Mouse (Mus musculus) cerebellum, postnatal 36 days (tissue): ENCODE results near the gene Rpl36al.
"Not testable (repeated sequence)": the region's sequence is repeated elsewhere in the genome, so short reads cannot be mapped to it uniquely, and the experiment has no call there.

Source experiments
- DNase-seq, 2 experiments: peaks; one replicate each; pipeline ENCODE4 v3.0.0; 2021 to 2022; ENCODE audit warnings: mixed read lengths in 2 of 2

The Rpl36al gene

GRCm38 (mm10) chr12:69192637-69193036, 8.8 kb upstream of the Rpl36al start:
- no peak for DNase-seq

DNA sequence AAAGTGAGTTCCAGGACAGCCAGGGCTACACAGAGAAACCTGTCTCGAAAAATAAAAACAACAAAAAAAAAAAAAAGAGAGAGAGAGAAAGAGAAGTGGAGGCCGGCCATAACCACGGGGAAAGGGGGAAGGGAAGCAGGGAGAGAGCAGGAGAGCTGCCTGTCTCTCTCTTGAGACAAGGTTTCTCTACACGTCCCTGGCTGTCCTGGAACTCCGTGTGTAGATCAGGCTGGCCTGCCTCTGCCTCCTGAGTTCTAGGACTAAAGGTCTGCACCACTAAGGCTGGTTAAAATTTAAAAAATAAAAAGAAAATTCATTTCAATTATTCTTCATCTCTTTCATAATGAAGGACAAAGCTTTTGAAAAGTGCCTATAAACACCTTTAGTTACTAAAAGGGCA, 7.5 kb upstream of the Rpl36al start:
- no peak for DNase-seq

DNA sequence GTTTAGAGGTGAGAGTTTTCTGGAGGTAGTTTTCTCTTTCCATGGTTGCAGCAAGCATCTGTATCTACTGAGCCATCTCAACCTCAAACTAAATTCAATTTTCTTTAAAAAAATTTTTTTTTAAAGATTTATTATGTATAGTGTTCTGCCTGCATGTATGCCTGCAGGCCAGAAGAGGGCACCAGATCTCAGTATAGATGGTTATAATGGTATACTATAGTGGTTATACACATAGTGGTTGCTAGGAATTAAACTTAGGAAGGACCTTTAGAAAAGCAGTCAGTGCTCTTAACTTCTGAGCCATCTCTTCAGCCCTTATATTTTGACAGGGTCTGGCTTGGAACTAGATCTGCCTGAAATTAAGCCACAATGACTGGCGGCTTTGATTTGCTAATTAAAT, 6.6 kb upstream of the Rpl36al start:
- DNase-seq, result no peak

GRCm38 (mm10) chr12:69190074-69190473, 6.2 kb upstream of the Rpl36al start:
- no peak for DNase-seq

DNA sequence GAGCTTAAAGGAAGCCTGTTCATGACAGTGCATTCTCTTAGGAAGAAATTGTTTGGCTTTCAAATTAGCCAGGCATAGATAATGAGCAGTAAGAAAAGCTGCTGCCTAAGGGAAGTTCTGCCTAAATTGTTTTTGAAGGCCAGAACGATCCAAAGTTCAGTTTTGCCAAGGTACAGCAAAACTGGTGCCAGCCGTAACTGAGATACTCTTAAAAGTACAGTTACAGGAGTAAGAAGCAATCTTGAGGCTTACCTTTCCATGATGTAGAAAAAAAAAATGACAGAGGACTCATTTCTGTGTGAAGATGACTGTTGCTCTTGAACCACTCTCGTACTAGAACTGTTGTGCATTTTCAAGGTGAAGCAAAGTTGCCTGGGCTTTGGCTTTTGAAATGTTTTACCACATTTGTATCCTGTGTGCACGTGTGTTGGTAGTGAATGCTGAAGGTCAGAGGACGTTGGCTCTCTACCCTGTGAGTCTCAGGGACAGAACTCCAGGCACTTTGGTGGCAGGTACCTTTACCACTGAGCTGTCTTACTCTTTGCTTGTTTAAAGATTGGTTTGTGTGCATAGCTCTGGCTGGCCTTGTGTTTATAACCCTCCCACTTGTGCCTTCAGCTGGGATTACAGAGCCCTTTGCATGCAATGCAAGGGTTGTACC, 3.1 kb upstream of the Rpl36al start:
- no peak for DNase-seq

- DNase-seq, result no peak
These were observed 1.5 kb upstream of the Rpl36al start for GRCm38 (mm10) chr12:69185371-69185770.

- DNase-seq, result peak in 1 of 2 experiments; percentile 61
These were observed 736 bp upstream of the Rpl36al start for GRCm38 (mm10) chr12:69184342-69185295.

GRCm38 (mm10) chr12:69181800-69182199, 2.1 kb downstream of the Rpl36al start:
- no peak for DNase-seq

GRCm38 (mm10) chr12:69179371-69179770, 4.5 kb downstream of the Rpl36al start:
- DNase-seq, result no peak

DNA sequence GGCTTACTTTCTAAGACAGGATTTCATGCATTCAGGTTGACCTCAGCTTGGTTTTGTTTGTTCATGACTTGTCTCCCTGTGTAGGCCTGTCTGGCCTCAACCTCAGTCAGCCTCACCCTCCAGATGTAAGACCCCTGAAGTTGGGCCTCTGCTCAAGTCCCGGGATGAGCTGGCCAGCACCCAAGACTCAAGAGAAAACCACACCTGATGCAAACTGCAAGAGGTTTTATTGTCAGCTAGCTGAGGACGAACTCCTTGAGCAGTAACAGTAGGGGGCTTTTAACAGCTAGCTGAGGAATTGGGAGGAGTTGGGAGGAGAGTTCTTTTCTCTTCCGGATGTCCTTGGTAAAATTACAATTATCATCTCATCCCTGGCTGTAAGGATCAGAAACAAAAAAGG, 6.4 kb downstream of the Rpl36al start:
- no peak for DNase-seq

- DNase-seq, result no peak
These were observed 7.9 kb downstream of the Rpl36al start for GRCm38 (mm10) chr12:69175975-69176374.

DNA sequence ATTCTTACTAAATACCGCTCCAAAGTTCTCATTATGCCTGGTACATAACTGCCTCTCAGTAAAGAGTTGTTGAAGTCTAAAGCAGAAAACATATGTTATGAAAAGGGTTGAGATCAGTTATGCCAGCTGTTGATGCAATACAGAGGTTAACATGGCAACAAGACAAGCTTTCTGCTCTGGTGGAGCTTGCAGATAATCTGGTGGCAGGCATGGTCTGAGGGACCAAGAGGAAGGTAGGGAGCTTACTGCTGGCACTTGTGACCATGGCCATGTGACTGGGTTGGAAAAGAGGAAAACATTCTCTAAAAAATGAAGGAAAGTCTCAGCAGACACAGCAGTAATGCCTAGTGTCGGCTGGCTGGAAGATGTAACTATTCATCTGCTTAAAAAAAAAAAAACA, 12.6 kb downstream of the Rpl36al start:
- no peak for DNase-seq

DNA sequence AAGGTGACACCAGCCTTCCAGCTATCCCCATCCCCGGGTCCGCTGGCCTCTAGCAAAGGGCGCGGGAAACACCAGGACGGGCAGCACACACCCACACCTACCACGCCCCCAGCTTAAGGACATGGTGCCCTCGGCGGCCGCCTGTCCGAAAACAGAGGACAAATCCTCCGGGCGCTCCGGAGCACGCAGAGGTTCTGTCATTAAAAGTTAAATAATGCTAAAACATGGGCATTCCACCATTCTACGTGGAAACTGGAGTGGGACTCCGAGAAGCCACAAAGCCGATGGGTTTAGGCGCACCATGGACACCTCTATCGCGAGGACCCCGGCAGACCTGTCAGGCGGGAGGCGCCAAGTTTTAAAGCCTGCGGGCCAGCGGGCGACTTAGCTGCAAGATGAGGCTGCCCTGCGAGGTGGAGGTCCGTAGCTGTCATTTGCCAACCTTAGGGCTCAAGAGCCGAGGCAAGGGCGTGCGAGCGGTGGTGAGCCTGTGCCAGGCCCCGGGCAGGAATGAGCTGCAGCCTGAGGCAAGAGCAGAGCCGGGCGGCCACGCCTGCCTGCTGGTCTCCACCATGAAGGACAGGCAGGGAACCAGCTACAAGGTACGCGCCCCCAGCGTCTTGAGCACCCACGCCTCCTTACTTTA, 15.3 kb downstream of the Rpl36al start, which contains the start of gene Lrr1:
Lrr1 (plus strand) TSS at position 354 of the 646 bp plus-strand sequence.
- DNase-seq, result peak; percentile 82 to 92

DNA sequence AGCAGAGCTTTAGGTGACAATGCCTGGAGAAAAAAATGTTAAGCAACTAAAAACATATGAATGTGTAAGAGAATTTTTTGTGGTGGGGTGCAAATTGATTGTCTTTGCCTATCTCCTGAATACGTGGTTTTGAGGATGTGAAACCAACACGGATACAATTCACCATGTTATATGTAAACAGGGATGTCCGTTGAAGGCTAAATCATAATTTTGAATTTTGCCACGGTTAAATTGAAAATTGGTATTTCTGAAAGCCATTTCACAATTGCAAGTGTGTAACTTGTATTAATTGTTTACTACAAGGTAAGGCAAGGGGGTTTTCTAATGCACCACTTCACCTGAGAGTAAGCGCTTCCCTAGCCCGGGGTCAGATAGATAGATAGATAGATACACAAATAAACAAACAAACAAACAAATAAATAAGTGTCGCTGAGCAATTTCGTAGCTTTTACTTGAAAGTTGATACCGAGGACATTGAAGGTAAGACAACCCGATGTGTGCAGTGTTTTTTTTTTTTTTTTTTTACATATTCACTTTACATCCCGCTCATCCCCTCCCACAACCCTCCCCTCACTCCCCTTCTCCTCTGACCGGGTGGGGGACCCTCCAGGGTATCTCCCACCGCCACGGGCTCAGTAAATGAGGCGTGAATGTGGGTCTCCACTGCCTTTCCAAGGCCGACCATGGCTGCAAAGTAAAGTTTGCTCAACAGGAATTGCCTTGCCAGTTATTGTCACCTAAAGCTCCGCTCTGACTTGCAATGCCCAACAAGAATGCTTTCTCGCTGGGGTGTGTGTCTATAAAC, 16.0 kb downstream of the Rpl36al start:
- DNase-seq, result no peak

DNA sequence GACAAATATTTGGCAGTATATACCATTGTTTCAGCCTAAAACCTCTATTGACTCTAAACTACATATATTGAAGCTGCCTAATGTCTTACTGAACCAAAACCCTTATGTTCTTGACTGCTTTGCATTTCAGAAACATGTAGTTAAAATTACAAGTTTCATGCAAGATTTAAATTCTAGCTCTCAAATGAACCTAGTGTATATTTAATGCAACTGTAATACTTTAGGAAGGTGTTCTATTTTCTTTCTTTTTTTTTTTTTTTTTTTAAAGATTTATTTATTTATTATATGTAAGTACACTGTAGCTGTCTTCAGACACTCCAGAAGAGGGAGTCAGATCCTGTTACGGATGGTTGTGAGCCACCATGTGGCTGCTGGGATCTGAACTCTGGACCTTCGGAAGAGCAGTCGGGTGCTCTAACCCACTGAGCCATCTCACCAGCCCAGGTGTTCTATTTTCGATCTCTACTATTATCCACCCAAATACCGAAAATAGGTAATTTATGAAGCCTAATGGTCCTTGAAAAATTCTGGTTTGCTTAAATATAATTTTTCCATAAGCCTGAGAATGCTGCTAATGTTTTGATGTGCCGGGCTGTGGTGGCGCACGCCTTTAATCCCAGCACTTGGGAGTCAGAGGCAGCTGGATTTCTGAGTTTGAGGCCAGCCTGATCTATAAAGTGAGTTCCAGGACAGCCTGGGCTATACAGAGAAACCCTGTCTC, 16.9 kb downstream of the Rpl36al start:
- DNase-seq, result not testable (repeated sequence)

- no peak for DNase-seq
These were observed 19.0 kb downstream of the Rpl36al start for GRCm38 (mm10) chr12:69164904-69165303.

DNA sequence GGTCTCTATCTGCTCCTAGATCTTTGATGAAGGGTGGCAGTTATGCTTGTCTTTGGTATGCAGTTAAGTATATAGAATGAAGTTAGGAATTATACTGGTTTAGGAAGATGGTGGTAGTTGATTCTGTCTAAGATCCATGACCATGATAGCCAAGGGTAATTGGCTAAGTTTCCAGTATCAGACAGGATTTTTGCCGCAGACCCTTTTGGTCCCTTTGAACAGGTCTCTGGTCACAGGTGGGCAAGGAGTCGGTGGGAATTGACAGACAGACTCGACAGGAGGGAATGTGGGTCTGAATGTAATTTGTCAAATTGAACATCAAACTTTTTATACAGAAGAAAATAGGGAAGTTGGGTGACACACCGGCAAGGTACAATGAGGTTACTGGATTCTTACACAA, 20.3 kb downstream of the Rpl36al start:
- DNase-seq, result not testable (repeated sequence)

GRCm38 (mm10) chr12:69160677-69161076, 23.2 kb downstream of the Rpl36al start:
- DNase-seq, result not testable (repeated sequence)

DNA sequence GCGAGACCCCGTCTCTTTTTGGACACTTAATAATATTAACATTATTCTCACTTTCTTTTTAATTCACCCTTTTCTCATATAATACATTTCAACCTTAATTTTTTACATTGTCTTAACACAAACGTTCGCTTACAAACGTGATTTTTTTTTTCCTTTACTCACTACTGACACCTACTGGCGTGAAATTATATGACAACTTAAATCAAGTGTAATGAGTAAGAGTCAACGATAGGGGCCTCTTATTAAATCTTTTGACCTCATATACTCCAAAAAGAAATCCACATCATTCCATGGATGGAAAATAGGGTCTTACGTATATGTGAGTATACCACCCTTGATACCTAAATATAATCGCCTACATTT, 24.3 kb downstream of the Rpl36al start:
- DNase-seq, result peak in 1 of 2 experiments; percentile 31

GRCm38 (mm10) chr12:69158765-69159577, 24.9 kb downstream of the Rpl36al start, which contains the start of gene Rps29:
Gene Rps29 (minus strand): TSS chr12:69159186.
- peak; percentile 97 to 98 for DNase-seq

DNA sequence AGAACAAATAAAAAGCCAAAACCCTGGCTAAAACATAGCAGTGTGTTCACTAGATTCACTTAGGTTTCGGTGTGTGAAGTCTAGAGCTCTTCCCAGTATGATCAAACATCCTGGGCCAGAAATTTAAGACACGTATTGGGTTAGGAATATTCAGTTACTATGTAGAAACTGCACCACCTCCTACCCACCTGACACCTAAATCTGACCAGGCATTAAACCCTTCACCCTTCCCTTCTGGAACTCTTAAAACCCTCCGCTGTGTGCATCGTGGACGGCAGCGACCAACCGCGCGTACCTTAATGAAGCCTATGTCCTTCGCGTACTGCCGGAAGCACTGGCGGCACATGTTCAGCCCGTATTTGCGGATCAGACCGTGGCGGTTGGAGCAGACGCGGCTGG, 25.5 kb downstream of the Rpl36al start:
- DNase-seq, result no peak
